Mouse (Mus musculus): Measurements from ENCODE around the gene Pik3r5. TPM values are rescaled to one million over a fixed set of nuclear protein-coding genes. Genes with fewer than 3 reads are reported as not detected.

Gene Pik3r5
- 6.0 and 7.0 TPM in 2 replicates for polyA plus RNA-seq (2012; rRNA removed; ENCODE audit: low replicate concordance)

DNA sequence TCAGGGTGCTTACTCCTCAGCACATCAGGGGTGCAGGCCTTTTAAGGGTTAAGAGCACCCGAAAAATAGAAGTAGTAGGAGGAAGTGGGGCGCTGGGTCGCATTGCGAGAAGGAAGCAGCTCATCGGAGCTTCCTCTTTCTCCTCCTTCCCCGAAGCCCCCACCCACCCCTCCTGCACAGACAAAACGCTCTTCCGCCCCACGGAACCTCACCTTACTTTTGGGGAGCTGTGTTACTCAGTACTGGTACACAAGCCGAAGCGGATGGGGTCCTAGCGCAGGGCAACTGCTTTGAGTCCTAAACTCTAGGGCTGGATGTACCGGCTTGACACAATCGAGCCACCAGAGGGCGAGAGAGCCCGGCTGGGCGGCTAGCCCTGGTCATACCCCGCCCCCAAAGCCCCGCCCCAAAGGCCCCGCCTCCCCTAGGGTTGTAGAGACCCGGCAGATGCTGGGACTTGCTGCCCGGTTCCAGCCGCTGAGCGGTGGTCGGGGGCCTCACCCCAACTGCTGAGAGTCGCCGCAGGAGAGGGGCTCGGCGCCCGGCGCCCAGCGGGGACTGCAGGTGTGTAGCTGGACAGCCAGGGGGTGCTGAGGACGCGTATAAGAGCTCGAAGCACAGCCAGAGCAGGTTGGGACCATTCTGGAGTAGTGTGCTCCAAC is at the start of gene Pik3r5:
Gene Pik3r5 (plus strand): TSS at position 423 of the 662 bp plus-strand sequence.

DNA sequence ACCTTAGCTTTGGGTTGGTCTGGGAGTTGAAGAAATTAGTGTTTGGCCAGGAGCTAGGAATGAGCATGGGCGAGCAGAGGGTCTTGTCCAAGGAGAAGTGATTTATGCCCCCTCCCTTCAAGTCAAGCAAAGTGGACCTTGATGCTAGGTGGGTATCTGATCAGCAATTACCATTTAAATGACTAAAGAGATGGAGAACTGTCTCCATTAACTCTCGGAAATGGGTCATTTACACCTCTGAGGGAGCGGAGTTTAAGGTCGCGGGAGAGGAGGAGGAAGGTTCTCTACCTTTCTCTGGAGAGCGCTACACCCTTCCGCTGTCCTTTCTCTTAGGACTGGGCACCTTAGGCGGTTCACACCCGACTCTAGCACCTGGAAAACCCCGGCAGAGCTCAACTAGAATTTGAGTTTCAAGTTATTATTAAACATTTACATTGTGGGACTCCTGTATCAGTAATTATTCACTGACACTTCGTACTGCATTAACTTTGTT is 31.1 kb upstream of the Pik3r5 start, which contains the start of gene Ntn1:
Gene Ntn1 (minus strand): TSS at position 97 of the 493 bp plus-strand sequence.

DNA sequence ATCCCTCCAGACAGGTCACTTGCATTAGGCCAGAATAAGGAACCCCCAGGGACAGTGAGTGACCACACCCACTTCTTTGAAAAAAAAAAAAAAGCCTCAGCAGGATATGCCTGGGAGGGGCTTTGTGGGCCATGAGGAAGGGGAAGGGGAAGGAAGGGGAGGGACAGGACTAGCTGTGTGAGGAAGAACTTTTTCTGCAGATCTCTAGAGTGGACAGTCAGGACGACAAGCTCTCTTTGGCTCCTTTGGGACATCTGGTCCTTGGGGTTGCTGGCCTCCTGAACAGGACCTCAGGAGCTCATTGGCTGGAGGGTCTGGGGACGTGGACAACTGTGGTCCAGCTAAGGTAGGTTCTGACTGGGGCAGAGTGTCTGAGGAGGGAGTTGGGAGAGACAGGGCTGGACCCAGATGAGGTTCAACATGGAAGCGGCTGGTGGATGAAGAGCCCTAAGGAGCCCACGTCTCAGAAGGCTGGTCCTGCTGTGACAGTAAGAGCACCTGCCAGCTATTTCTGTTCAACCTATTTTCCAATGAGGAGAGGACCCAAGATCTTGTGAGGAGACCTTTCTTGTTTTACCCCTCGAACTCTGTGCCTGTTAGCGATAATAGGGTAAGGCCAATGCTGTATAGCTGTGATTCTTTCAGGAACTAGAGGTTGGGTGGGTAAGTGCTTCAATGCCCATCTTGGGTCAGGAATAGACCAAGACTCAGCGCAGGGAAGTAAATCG is 71.1 kb downstream of the Pik3r5 start, which contains the start of gene Pik3r6:
Gene Pik3r6 (plus strand): TSS at position 118 of the 728 bp plus-strand sequence.

Other genes with a start within 250 kb of the Pik3r5 start
- 11.5 and 44.1 TPM in 2 replicates for gene Ntn1, start 31.3 kb upstream of the Pik3r5 start, polyA plus RNA-seq (2012; rRNA removed; ENCODE audit: low replicate concordance)
- gene Pik3r6, start 70.9 kb downstream of the Pik3r5 start, polyA plus RNA-seq (2012; rRNA removed; ENCODE audit: low replicate concordance): 7.9 and 15.8 TPM in 2 replicates
- gene Mfsd6l, start 124.1 kb downstream of the Pik3r5 start, polyA plus RNA-seq (2012; rRNA removed; ENCODE audit: low replicate concordance): 0.68 and 0.99 TPM in 2 replicates
- gene Ccdc42, start 154.9 kb downstream of the Pik3r5 start, polyA plus RNA-seq (2012; rRNA removed; ENCODE audit: low replicate concordance): not detected in 2 replicates

Data from subcutaneous adipose tissue, adult 2 months (tissue).